Mouse (Mus musculus) E14TG2a.4 (cell line): ENCODE results near the gene Ppp1r3c.

Experiments
- H3K27me3 ChIP-seq: 2 replicates; pipeline ENCODE4 v1.6.1; 2014; ENCODE audit warnings: low read length, control low read depth; ENCODE audit not compliant: insufficient read depth
- H3K36me3 ChIP-seq: 2 replicates; pipeline ENCODE4 v1.6.1; 2014; ENCODE audit warnings: low read length, control low read depth; ENCODE audit not compliant: insufficient read depth
- H3K4me1 ChIP-seq: replicated peaks from 2 replicates; pipeline ENCODE4 v1.6.1; 2014; ENCODE audit warnings: low read depth, low read length, control low read depth
- H3K4me3 ChIP-seq: replicated peaks from 2 replicates; pipeline ENCODE4 v1.5.1; 2014; ENCODE audit warnings: mild to moderate bottlenecking, low read length
- H3K9me3 ChIP-seq: 2 replicates; pipeline ENCODE4 v1.6.1; 2014; ENCODE audit warnings: low read length, control low read depth
- CTCF ChIP-seq: conservative IDR thresholded peaks from 2 replicates; pipeline ENCODE4 v1.5.1; 2014; ENCODE audit warnings: low read length
- NANOG ChIP-seq: IDR thresholded peaks from 2 replicates; pipeline ENCODE4 v1.6.1; 2014; ENCODE audit warnings: borderline replicate concordance, low read length, mixed read lengths
- POU5F1 ChIP-seq: IDR thresholded peaks from 2 replicates; pipeline ENCODE4 v1.6.1; 2014; ENCODE audit warnings: low read length, borderline replicate concordance

Gene Ppp1r3c

DNA sequence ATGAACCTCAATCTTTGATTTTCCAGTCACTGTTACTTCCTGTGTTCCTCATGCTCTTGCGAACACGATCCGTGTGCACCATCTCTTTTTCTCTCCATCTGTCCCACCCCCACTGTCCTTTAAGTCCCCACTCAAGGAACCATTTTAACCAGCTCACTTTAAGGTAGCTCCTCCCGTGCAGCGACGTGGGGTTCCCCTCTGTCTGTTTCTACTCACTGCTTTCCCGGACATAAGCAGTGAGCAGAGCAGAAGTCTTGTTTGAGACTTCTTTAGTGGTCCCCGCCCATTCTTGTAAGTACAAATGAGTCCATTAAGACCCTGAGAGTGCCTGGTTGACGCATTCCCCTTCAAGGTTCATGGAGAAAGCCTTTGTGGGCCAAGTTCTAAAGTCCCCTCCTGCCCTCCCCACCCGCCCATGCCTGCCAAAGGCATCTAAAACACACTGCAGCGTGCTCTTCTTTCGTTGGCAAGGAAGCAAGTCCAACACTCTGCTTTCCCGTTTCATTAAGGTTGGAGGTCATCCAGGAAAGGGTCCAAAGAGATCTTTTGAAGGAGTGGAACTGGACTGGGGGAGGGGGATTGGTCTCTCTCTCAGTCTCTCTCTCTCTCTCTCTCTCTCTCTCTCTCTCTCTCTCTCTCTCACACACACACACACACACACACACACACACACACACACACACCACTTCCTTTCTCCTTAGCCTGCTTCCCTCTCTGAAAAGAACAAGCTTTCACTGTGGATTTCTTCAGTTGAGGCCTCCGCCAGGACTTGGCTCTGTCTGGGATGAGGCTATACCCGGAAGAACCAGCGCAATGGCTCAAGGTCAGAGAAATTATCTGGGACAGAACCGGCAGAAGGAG lies 30.9 kb downstream of the Ppp1r3c start:
- peaks cover 9% of the 10 kb centered on the region for H3K9me3 ChIP-seq
- H3K36me3 ChIP-seq, result no peaks in the 10 kb centered on the region
- H3K27me3 ChIP-seq, result peaks cover 14% of the 10 kb centered on the region
- peaks cover 15% of the 10 kb centered on the region for H3K4me1 ChIP-seq
- H3K4me3 ChIP-seq, result no peak overlapping the region
- TF ChIP-seq POU5F1, result no peak
- no peak for TF ChIP-seq CTCF
- TF ChIP-seq NANOG, result no peak

DNA sequence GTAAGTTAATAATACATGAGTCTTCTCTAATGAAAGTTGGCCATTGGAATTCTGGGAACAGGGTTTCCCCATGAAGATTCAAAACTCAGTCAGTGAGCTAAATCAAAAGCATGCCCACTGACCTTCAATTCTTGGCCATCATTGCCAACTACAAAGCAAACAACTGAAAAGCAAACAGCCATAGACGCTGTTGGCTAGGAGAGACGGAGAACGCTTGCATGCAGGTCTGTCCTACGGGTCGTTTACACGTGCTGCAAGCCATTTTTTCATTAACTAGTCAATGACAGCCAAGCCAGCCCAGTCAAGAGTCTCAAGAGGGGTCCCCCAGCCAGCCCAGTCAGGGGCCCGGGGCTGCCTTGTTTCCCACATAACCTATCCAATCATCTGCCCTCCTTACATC lies 31.7 kb downstream of the Ppp1r3c start:
- H3K9me3 ChIP-seq, result peaks cover 9% of the 10 kb centered on the region
- no peaks in the 10 kb centered on the region for H3K36me3 ChIP-seq
- peaks cover 14% of the 10 kb centered on the region for H3K27me3 ChIP-seq
- peaks cover 15% of the 10 kb centered on the region for H3K4me1 ChIP-seq
- no peak for TF ChIP-seq NANOG
- no peak for TF ChIP-seq POU5F1
- no peak for TF ChIP-seq CTCF
- no peak overlapping the region for H3K4me3 ChIP-seq

DNA sequence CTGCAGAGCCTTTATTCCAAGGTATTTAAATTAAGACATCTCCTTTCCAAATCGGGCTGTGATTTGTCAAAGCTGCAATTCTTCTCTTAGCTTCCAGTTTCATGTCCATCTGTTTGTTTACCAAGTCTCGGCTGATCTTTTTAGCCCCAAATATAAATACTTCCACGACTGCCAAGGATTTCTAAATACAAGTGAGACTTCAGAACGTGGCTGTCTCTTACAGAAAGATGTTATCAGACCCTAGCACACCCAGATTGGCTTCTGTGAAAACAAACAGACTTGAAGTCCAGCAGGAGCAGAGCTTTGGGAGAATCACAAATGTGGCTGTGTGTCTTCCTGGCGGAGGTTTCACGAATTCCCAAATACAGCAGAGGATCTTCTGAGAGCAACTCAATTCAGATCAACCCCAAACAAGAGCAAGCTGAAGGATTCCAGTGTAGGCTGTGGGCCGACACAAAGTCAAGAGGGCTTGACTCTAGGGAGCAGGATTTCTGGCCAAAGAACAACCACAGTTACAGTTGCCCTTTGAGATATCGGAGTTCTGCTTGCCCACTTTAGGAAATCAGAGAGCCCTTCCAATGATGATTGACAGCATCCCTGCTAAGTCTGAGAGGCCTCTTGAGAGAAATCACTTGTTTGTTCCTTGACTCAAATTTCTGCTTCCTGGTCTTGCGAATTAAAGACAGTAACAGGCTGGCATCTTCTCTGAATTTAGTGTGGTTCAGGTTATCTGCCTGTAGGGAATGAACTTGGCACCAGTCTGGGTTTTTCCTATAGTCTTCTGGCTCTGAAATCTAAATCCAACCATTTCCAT lies 34.4 kb downstream of the Ppp1r3c start:
- Histone ChIP-seq H3K27me3 (peaks cover 23% of the 10 kb centered on the region), H3K9me3 (peaks cover 16% of the 10 kb centered on the region), H3K4me1 (peaks cover 15% of the 10 kb centered on the region), H3K36me3 (no peaks in the 10 kb centered on the region), H3K4me3 (no peak overlapping the region)
- TF ChIP-seq NANOG, result no peak

DNA sequence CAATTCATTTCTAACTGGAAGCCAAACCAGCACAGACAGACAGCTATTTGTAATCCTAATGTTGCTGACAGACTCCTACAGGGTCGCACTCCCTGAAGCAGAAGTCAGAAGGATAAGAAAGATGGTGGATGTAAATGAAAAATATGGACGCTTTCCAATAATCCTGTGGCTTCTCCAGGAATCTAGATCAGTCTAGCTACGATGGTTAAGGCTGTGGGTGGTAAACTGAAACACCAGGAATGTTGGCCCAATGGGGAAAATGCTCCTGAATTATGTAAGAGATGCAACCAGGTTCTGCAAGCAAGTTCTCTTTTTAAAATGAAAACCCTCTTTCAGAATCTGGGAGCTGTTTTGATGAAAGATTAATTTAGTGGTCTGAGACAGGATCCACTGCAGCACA lies 35.1 kb downstream of the Ppp1r3c start:
- peaks cover 15% of the 10 kb centered on the region for H3K4me1 ChIP-seq
- peaks cover 26% of the 10 kb centered on the region for H3K27me3 ChIP-seq
- H3K4me3 ChIP-seq, result no peak overlapping the region
- H3K36me3 ChIP-seq, result no peaks in the 10 kb centered on the region
- H3K9me3 ChIP-seq, result peaks cover 16% of the 10 kb centered on the region
- TF ChIP-seq CTCF, result no peak
- TF ChIP-seq POU5F1, result no peak
- TF ChIP-seq NANOG, result no peak

DNA sequence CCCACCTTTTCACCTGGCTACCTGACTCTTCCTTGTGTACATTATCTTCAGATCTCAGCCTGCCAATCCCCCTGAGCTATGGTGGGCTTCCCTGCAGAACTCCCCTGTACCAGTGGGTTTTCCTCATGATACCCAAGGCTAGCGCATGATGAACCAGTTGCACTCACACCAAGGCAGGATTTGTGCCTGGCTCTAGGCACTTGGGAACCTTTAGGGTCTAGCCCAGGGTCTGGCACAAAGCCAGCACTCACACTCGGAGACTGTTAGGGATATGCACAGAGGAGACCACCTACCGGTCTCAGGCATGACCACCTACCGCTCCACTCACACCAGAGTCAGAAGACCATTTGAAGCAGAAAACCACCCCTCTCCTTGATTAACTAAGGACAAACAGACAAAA lies 35.5 kb downstream of the Ppp1r3c start:
- TF ChIP-seq CTCF (no peak), POU5F1 (no peak), NANOG (no peak)
- peaks cover 26% of the 10 kb centered on the region for H3K27me3 ChIP-seq

DNA sequence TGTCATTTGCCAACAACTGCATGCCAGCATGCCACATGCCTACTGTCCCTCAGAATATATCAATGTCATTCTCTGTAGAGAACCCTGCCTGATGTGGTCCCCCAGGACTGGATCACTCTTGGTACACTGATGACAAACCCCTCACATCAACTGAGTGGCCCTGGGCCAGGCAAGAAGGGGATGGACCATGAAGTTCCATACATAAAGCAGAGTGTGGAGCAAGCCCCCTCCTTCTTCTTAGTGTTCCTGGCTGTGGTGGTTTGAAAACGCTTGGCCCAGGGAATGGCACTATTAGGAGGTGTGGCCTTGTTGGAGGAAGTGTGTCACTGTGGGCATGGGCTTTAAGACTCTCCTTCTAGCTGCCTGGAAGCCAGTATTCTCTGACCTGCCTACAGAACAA lies 37.3 kb downstream of the Ppp1r3c start:
- no peak overlapping the region for H3K4me3 ChIP-seq
- peaks cover 16% of the 10 kb centered on the region for H3K9me3 ChIP-seq
- peaks cover 26% of the 10 kb centered on the region for H3K27me3 ChIP-seq
- no peaks in the 10 kb centered on the region for H3K36me3 ChIP-seq
- TF ChIP-seq NANOG, result no peak
- TF ChIP-seq CTCF, result no peak
- no peak for TF ChIP-seq POU5F1
- peaks cover 5% of the 10 kb centered on the region for H3K4me1 ChIP-seq

More for the DNA sequence above, 35.5 kb downstream of the Ppp1r3c start:
- H3K9me3 ChIP-seq, result peaks cover 16% of the 10 kb centered on the region
- H3K4me1 ChIP-seq, result peaks cover 15% of the 10 kb centered on the region
- no peak overlapping the region for H3K4me3 ChIP-seq
- no peaks in the 10 kb centered on the region for H3K36me3 ChIP-seq

DNA sequence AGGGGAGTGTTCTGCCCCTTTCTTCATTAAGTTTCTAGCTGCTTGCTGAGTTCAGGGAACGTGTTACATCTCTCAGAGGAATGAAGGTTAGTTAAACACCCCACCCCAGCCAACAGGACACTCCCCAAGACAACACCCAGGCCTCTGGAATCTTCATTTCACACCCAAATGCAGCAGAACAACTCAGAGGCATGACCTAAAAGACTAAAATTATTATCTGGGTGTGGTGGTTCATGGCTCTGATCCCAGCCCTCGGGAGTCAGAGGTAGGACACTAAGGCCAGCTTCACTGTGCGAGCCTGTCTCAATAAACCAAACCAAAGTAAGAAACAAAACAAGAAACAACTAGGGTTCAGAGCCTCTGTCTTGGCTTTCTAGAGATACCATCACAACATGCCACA lies 38.3 kb downstream of the Ppp1r3c start:
- H3K4me1 ChIP-seq, result peaks cover 5% of the 10 kb centered on the region
- TF ChIP-seq NANOG, result no peak
- TF ChIP-seq POU5F1, result no peak
- TF ChIP-seq CTCF, result no peak

DNA sequence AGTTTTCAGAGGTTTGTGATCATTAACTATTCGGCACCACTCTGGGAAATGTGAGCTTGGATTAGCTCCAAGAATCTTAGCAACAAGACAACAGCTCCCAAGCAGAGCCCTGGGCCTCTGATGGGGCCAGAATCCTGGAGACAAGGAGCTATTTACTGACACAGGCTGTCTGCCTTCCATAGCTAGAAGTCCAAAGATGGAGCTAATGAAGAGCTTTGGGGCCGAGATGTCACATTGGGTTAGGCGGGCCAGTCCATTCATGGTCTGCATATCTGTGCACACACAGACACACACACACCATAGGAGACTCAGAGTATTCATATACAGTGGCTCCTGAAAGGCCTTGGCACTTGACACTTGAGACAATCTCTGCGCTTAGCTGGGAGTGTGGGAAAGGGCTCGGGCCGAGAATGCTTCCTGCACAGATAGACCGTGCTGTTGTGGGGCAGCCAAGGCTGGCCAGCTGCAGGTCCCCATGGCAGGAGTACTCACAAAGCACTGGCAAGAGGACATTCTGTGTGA lies 39.8 kb downstream of the Ppp1r3c start:
- H3K27me3 ChIP-seq, result peaks cover 30% of the 10 kb centered on the region
- H3K9me3 ChIP-seq, result peaks cover 7% of the 10 kb centered on the region
- H3K36me3 ChIP-seq, result no peaks in the 10 kb centered on the region
- H3K4me3 ChIP-seq, result no peak overlapping the region
- peaks cover 5% of the 10 kb centered on the region for H3K4me1 ChIP-seq
- TF ChIP-seq POU5F1 (no peak), CTCF (no peak), NANOG (no peak)

More for the DNA sequence above, 38.3 kb downstream of the Ppp1r3c start:
- Histone ChIP-seq H3K27me3 (peaks cover 24% of the 10 kb centered on the region), H3K4me3 (no peak overlapping the region), H3K9me3 (peaks cover 12% of the 10 kb centered on the region), H3K36me3 (no peaks in the 10 kb centered on the region)
